Mouse (Mus musculus): ENCODE data around the gene Cdh9. TPM values are rescaled to one million over a fixed set of nuclear protein-coding genes. Genes with fewer than 3 reads are reported as not detected.

Gene Cdh9
- polyA plus RNA-seq, 1 experiment from 2014 or later = 3.5 TPM

DNA sequence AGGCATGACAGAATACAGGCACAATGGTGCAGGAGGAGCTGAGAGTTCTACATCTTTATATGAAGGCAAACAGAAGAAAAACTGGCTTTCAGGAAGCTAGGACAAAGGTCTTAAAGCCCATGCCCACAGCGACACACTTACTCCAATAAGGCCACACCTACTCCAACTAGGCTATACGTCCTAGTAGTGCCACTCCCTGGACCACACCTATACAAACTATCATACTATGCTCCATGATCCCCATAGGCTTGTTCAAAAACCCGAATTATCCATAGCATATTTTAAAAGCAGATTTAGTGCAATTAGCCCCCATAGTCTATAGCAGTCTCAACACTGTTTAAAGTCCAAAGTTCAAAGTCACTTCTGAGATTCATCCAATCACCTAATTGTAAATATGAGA lies 154.0 kb downstream of the Cdh9 start:
- H3K27me3 ChIP-seq = no peaks in the 10 kb centered on the region
- H3K27ac ChIP-seq = no peak overlapping the region
- H3K4me3 ChIP-seq = no peak overlapping the region
- no peaks in the 10 kb centered on the region for H3K36me3 ChIP-seq
- no peak for ATAC-seq (ENCODE audit: low FRiP score)
- no peak overlapping the region for H3K4me2 ChIP-seq
- peaks cover 9% of the 10 kb centered on the region; the same call in 1 of the 2 replicates for H3K9me3 ChIP-seq
- 90% methylated on average over 3 of the region's 3 CpGs for WGBS
- no peak overlapping the region for H3K9ac ChIP-seq
- no peaks in the 10 kb centered on the region for H3K4me1 ChIP-seq (replicated peaks)

DNA sequence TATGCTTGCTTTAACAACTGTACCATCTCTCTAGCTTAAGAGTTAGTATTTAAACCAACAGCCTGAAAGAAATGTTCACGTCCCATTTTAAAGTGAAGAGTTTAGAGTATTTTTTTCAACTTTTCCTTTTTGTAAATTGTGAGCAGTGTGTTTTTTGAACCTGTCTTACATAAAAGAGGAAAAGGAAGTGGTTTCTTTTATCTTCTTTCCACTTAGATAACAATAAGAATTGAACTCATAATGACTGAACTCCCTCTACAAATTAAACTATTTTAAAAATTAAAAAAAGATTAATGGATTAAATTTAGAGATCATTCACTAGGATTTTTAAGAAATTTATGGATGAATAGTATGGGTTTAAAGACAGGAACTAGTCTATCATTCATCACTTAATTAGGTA lies 168.1 kb downstream of the Cdh9 start:
- Histone ChIP-seq H3K4me3 (no peak overlapping the region), H3K27ac (no peak overlapping the region), H3K36me3 (no peaks in the 10 kb centered on the region), H3K4me1 (replicated peaks) (no peaks in the 10 kb centered on the region), H3K9ac (no peak overlapping the region), H3K4me2 (no peak overlapping the region), H3K27me3 (no peaks in the 10 kb centered on the region), H3K9me3 (no peaks in the 10 kb centered on the region)
- ATAC-seq (ENCODE audit: low FRiP score) = no peak
- WGBS = 96% methylated on average over 1 of the region's 1 CpGs
